Comparison of ENCODE assay signal across 18 mouse cellular contexts in the genomic region with DNA sequence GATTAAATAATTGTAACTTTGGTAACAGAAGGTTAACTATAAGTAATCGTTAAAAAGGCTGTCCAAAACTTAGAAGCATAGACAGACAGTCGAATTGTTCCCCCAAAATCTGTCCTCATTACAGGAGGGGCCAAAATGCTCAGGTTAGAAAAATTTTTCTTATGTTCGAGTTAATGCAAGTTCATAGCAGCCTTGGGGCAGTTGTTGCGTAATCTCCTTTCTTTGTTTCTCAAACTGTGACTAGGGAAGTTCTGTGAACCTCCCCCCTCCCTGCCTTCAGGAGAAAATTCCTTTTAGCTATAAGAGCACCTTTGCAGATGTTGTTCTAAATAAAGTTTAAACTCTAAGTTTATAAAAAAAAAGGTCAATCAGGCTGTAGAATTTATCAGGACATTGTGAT.
"Had no signal": no experiment of that assay in that cellular context is flagged by ENCODE, and none has a peak within 500 bp of the region (broad histone marks: within the 10 kb centered on the region; RNA-seq: fewer than 3 reads in every experiment).

No protein-coding gene starts in this region.

- H3K36me3 ChIP-seq: limb, embryonic 13.5 days; midbrain, embryonic 12.5 days; midbrain, embryonic 15.5 days; neural tube, embryonic 13.5 days; stomach, embryonic 15.5 days had no signal

- H3K27ac ChIP-seq: kidney, postnatal 0 days; limb, embryonic 13.5 days; liver, embryonic 14.5 days; macrophage; midbrain, embryonic 12.5 days; midbrain, embryonic 15.5 days; neural tube, embryonic 13.5 days; stomach, embryonic 15.5 days had no signal

- DNase-seq: kidney, adult 2 months; kidney, postnatal 25 days; layer of hippocampus, postnatal 36 days; left cerebral cortex, postnatal 4 days; liver, postnatal 0 days; lung, embryonic 14.5 days; retina, postnatal 1 day; right cerebral cortex, postnatal 25 days; spleen, adult 18-20 months; thymus, postnatal 25 days had no signal

- H3K9ac ChIP-seq: limb, embryonic 13.5 days; liver, embryonic 14.5 days; liver, postnatal 0 days; lung, embryonic 14.5 days; midbrain, embryonic 12.5 days; midbrain, embryonic 15.5 days; neural tube, embryonic 13.5 days; stomach, embryonic 15.5 days had no signal

- H3K4me3 ChIP-seq: limb, embryonic 13.5 days; midbrain, embryonic 12.5 days; midbrain, embryonic 15.5 days; neural tube, embryonic 13.5 days; stomach, embryonic 15.5 days had no signal

- H3K4me1 ChIP-seq: limb, embryonic 13.5 days; midbrain, embryonic 12.5 days; midbrain, embryonic 15.5 days; neural tube, embryonic 13.5 days; stomach, embryonic 15.5 days had no signal

- H3K9me3 ChIP-seq: midbrain, embryonic 12.5 days; midbrain, embryonic 15.5 days; neural tube, embryonic 13.5 days; stomach, embryonic 15.5 days had no signal
